Mouse (Mus musculus) adrenal gland, adult 8-10 months (tissue): ENCODE measurements around the gene Elp5. TPM values are rescaled to one million over a fixed set of nuclear protein-coding genes. Genes with fewer than 3 reads are reported as not detected.

Experiments used
- DNase-seq: peaks from one replicate; pipeline ENCODE4 v3.0.0; 2022
- total RNA-seq, 4 experiments: library from RNA; stranded (reverse); gene quantifications; 2 replicates each; pipeline ENCODE4 v1.2.4; 2022

Elp5 gene
- total RNA-seq, 4 experiments from 2014 or later, result 56.9 to 87.4 (median 73.6) TPM

GRCm38 (mm10) chr11:69990850-69991691 is 8.8 kb upstream of the Elp5 start, which contains the start of gene Gabarap:
TSS of gene Gabarap (plus strand) at chr11:69991143.
- peak; percentile 95 for DNase-seq

GRCm38 (mm10) chr11:69989949-69990348 is 7.6 kb upstream of the Elp5 start:
- DNase-seq, result no peak

DNA sequence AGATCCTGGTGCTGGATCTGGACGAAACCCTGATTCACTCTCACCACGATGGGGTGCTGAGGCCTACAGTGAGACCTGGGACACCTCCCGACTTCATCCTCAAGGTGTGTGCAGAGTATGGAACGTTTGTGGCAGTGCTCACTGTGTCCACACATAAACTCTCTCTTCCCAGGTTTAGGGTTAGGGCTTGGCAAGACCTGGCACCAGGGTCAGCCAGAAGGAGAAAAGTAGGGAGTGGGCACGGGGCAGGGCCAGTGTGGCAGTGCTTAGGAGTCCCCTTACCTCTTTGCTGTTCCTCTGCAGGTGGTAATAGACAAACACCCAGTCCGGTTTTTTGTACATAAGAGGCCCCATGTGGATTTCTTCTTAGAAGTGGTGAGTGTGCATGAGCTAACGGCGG is 2.1 kb upstream of the Elp5 start:
- DNase-seq, result peak; percentile 8

DNA sequence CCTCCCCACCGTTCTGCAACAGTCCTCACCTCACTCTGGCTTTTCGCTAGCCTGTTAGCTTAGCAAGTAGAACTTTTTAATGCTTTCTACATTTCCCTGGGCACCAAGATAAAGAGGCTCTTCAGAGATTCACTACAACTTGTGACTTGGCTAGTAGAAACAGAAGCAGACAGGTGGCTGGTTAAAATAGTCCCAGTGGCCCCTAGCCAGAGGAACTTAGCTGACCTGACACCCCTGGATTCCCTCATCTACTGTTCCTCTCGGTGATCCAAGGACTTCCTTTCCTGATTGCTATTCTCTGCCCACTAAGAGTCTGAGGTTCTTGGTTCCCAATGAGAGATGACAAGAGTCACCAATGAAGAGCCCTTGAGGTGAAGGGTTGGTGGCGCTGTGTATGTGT is 1.1 kb upstream of the Elp5 start:
- DNase-seq, result no peak

GRCm38 (mm10) chr11:69982877-69983276 is 560 bp upstream of the Elp5 start:
- peak; percentile 8 for DNase-seq

- DNase-seq, result peak; percentile 48
These were observed 1.1 kb downstream of the Elp5 start, which contains the start of gene Ctdnep1 for GRCm38 (mm10) chr11:69981141-69981762. TSS of gene Ctdnep1 (plus strand) at chr11:69981156.

- DNase-seq, result peak; percentile 99
These were observed 1.8 kb downstream of the Elp5 start for GRCm38 (mm10) chr11:69980196-69981140.

GRCm38 (mm10) chr11:69979827-69980195 is 2.5 kb downstream of the Elp5 start:
- no peak for DNase-seq

DNA sequence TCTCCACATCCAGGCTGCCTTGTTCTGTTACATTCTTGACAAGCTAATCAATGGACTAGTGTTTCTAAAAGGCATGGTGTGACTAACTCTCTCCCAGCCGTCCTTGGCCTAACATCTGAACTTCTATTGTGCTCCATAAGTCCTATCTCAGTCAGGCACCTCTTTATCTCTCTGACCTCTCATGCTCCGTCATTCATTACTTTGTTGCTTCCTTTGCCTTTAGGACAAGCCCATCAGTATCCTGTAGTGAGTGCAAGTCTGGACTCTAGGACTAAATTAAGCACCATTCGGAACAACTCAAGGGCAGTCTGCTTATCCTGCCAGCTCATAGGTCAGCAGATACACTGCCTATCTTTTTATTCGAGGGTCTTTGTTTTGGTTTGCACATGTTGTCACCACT is 6.0 kb downstream of the Elp5 start:
- DNase-seq, result no peak

GRCm38 (mm10) chr11:69974907-69975306 is 7.4 kb downstream of the Elp5 start:
- no peak for DNase-seq

DNA sequence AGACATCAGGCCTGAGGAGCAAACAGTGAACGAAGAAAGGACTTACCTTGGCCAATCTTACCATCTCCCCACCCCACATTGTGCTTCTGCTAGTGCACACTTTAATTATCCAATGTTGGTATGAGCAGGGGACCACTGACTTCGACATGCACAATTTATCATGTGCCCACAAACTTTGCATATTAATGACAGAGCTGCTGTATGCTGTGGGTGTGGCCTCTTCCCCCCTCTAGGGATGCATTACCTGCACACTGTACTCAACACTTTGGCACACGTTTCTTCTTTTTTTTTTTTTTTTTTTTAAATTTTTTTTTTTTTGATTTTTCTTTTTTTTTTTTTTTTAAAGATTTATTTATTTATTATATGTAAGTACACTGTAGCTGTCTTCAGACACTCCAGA is 11.5 kb downstream of the Elp5 start:
- DNase-seq, result no peak

DNA sequence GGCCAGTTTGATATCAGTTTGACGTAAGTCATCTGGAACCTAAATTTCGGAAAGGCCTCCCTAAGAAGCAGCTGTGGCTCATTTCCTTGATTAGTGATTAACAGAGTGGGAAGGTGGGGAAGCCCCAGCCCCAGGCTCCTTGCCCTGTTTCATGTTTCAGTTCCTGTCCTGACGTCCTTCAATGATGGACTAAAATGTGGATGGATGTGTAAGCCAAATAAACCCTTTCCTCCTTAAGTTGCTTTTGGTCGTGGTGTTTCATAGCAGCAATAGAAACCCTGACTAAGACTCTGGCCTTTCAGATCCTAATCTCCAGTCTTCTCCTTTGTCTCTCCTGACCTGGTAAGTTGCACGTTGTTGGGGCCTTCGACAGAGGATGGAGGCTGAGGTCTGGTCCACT is 12.1 kb downstream of the Elp5 start:
- DNase-seq, result no peak

DNA sequence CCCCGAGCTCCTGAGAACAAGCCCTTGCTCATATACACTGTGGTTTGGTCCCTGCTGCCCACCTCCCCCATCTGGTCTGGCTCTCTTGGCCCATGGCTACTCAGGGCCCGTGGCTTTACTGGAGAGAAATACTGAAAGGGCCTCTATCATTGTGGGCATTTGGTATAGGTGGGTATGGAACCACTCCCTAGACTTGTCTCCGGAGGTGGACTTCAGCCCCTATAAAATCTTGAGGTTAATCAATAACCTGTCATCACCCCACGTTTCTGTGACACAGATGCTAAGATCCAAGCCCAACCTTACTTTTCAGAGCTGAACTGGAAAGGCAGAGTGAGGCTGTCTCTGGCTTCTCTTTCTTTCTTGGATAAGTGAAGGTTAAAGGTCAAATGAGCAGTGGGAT is 13.5 kb downstream of the Elp5 start:
- no peak for DNase-seq

DNA sequence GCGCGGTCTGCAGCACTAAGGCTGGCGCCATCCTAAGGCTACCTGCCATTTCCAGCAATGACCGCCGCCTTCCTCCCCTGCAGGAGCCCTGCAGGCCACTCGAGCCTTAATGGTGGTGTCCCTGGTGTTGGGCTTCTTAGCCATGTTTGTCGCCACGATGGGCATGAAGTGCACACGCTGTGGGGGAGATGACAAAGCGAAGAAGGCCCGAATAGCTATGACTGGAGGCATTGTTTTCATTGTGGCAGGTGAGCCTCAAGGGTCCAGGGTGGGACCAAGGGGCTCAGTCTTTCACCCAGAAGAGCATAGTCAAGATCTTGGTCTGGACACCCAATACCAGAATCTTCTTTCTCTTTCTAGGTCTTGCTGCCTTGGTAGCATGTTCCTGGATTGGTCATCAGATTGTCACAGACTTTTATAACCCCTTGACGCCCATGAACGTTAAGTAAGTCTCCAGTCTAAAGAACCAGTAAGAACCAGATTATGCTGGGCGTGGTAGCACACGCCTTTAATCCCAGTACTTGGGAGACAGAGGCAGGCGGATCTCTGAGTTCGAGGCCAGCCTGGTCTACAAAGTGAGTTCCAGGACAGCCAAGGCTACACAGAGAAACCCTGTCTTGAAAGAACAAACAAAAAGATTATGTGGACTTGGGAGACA is 15.3 kb downstream of the Elp5 start:
- no peak for DNase-seq

DNA sequence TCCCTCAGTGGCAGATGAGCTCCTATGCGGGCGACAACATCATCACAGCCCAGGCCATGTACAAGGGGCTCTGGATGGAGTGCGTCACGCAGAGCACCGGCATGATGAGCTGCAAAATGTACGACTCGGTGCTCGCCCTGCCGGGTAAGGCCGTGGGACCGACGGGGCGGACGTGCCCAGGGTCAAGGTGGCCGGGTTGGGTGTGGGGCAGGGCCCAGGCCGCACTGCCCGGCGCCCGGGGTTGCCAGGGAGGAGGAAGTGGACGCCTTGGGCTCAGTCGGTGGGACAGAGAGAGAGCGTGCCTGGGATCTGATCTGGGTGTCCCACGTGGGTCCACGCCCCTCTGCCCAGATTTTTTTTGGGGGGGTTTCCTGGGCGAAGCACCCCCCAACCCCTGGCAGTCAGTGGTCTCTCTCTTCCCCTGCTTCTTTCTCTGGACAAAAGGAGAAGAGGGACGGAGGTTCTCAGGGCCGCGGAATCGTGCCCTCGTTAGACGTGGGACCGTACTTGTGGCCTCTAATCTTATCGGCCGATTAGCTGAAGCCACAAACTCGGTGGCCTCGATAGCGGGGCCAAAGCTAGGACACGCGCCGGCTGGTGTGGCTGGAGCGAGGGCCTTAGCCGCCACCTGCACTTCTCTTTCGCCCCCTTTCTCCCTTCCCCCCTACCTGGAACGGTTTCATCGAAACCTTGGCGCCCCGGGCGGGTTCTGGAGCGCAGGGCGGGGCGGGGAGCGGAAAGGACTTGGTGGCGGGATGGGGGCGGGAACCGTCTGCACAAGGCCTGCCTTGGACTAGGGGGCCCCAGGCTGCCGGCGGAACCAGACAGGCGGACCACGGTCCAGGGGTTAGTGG is 16.1 kb downstream of the Elp5 start:
- no peak for DNase-seq

GRCm38 (mm10) chr11:69965271-69966005 is 16.9 kb downstream of the Elp5 start:
- DNase-seq, result no peak

GRCm38 (mm10) chr11:69964650-69965270 is 17.6 kb downstream of the Elp5 start, which contains the start of gene Cldn7:
TSS of gene Cldn7 (plus strand) at chr11:69964779.
- no peak for DNase-seq

DNA sequence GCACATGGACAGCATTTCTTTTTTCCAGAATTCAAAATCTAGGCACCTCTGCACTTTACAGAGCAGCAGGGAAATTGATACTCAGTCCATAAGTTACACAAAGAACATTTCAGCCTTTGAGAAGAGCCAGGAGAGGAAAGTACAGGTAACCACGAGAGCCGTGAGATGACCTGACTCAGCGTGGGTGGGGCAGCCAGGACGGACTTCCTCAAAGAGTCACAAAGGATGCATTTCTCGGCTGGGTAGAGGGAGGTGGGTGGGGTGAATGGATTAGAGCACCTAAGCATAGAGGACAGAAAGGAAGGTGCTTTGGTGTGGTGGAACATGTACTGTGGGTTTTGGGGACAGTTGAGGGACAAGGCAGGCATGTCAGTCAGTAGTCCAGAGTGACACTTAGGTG is 20.5 kb downstream of the Elp5 start:
- no peak for DNase-seq

DNA sequence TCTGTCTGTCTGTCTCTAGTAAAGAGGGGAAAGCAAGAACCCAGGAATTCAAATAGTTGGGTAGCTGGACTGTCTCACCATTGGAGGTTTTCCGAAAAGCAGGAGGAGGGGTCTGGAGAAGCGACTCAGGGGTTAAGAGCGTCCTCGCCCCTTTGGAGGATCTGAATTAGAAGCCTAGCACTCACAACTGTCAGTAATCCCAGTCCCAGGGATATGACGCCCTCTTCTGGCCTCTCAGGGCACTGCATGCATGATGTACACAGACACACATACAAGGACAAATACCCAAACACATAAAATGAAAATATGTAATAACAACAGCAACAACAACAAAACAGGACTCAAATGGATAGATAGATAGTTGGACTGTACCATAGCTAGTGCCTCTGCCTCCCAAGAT is 21.7 kb downstream of the Elp5 start:
- no peak for DNase-seq

- DNase-seq, result no peak
These were observed 26.1 kb downstream of the Elp5 start for GRCm38 (mm10) chr11:69956218-69956617.
